Mouse (Mus musculus) stomach, postnatal 0 days (tissue): ENCODE data around the gene Dusp8.

Experiments
- CTCF ChIP-seq: IDR thresholded peaks from 2 replicates; pipeline ENCODE4 v1.5.1; 2016; ENCODE audit warnings: antibody characterized with exemption, low read depth, mild to moderate bottlenecking, moderate library complexity
- EP300 ChIP-seq: optimal IDR thresholded peaks from 2 replicates; pipeline ENCODE3; 2016; ENCODE audit warnings: antibody characterized with exemption

- TF ChIP-seq EP300 (no peak), CTCF (no peak)
Measured at GRCm38 (mm10) chr7:142081736-142082135, 13.9 kb downstream of the Dusp8 start.
